Mouse (Mus musculus) liver (tissue): Measurements from ENCODE around the gene Ano8.
"Not testable (repeated sequence)": the region's sequence is repeated elsewhere in the genome, so short reads cannot be mapped to it uniquely, and the experiment has no call there.

ENCODE experiments used
- DNase-seq: peaks from one replicate; pipeline ENCODE4 v3.0.0-alpha.2; 2020; ENCODE audit warnings: mixed read lengths

Ano8 gene

DNA sequence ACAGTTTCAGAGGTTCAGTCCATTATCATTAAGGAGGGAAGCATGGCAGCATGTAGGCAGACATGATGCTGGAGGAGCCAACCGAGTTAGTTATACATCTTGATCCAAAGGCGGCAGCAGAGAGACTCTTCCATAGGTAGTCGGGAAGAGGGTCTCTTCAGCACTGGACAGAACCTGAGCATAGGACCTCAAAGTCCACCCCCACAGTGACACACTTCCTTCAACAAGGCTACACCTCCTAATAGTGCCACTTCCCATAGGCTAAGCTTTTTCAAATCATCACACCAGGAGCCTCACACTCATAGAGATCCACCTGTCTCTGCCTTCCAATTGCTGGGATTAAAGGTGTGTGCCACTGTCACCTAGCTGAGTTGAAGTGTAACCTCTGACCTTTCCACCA is 48.7 kb downstream of the Ano8 start:
- no peak for DNase-seq

DNA sequence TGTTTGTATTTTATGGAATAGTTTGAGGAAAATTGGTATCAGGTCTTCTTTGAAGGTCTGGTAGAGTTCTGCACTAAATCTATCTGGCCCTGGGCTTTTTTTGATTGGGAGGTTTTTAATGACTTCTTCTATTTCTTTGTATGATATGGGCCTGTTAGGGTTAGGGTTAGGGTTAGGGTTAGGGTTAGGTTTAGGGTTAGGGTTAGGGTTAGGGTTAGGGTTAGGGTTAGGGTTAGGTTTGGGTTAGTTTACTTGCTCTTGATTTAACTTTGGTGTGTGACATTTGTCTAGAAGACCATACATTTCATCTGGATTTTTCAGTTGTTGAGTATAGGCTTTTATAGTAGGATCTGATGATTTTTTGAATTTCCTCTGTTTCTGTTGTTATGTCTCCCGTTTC is 52.8 kb downstream of the Ano8 start:
- not testable (repeated sequence) for DNase-seq
